Mouse (Mus musculus): ENCODE data around the gene Tomm20. TPM values are rescaled to one million over a fixed set of nuclear protein-coding genes. Genes with fewer than 3 reads are reported as not detected.

Gene Tomm20
- polyA plus RNA-seq, 1 experiment = 111 TPM

- DNase-seq (ENCODE audit: low read depth) = no peak
These were observed 28.9 kb upstream of the Tomm20 start for GRCm38 (mm10) chr8:126974511-126974910.

GRCm38 (mm10) chr8:126973686-126974265, 28.1 kb upstream of the Tomm20 start:
- DNase-seq (ENCODE audit: low read depth) = no peak
- TF ChIP-seq CTCF (IDR thresholded peaks at IDR 0.05; ENCODE audit: borderline replicate concordance, extremely low read depth, insufficient read depth, insufficient read length) = no peak
- TF ChIP-seq POLR2A (IDR thresholded peaks at IDR 0.05; ENCODE audit: borderline replicate concordance, extremely low read depth, insufficient read depth, insufficient read length, poor library complexity, severe bottlenecking) = no peak

More at GRCm38 (mm10) chr8:126974511-126974910, 28.9 kb upstream of the Tomm20 start:
- TF ChIP-seq CTCF (IDR thresholded peaks at IDR 0.05; ENCODE audit: borderline replicate concordance, extremely low read depth, insufficient read depth, insufficient read length) (no peak), POLR2A (IDR thresholded peaks at IDR 0.05; ENCODE audit: borderline replicate concordance, extremely low read depth, insufficient read depth, insufficient read length, poor library complexity, severe bottlenecking) (no peak)

DNA sequence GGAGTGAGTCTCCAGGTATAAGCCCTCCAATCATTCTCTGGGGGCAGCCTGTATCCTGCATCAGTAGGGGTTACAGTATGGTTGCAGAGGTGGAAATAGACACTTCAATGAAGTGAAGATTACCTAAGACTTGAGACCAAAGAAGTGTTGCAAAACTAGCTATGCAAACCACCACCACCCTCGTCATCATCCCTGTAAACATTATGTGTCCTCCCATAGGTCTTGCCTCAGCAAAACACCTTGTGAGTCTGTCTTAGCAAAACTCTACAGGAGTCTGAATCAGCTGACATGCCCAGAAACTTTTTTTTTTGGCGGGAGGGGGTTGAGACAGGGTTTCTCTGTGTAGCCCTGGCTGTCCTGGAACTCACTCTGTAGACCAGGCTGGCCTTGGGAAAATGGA, 27.0 kb upstream of the Tomm20 start:
- TF ChIP-seq POLR2A (IDR thresholded peaks at IDR 0.05; ENCODE audit: borderline replicate concordance, extremely low read depth, insufficient read depth, insufficient read length, poor library complexity, severe bottlenecking) (no peak), CTCF (IDR thresholded peaks at IDR 0.05; ENCODE audit: borderline replicate concordance, extremely low read depth, insufficient read depth, insufficient read length) (no peak)
- DNase-seq (ENCODE audit: low read depth) = no peak

- no peak for DNase-seq (ENCODE audit: low read depth)
- TF ChIP-seq CTCF (IDR thresholded peaks at IDR 0.05; ENCODE audit: borderline replicate concordance, extremely low read depth, insufficient read depth, insufficient read length) (no peak), POLR2A (IDR thresholded peaks at IDR 0.05; ENCODE audit: borderline replicate concordance, extremely low read depth, insufficient read depth, insufficient read length, poor library complexity, severe bottlenecking) (no peak)
These were observed 26.5 kb upstream of the Tomm20 start for GRCm38 (mm10) chr8:126972102-126972501.

- TF ChIP-seq CTCF (IDR thresholded peaks at IDR 0.05; ENCODE audit: borderline replicate concordance, extremely low read depth, insufficient read depth, insufficient read length) (no peak), POLR2A (IDR thresholded peaks at IDR 0.05; ENCODE audit: borderline replicate concordance, extremely low read depth, insufficient read depth, insufficient read length, poor library complexity, severe bottlenecking) (no peak)
- no peak for DNase-seq (ENCODE audit: low read depth)
These were observed 25.6 kb upstream of the Tomm20 start for GRCm38 (mm10) chr8:126971314-126971664.

GRCm38 (mm10) chr8:126970579-126971313, 25.1 kb upstream of the Tomm20 start, which contains the start of gene Rbm34:
Rbm34 (minus strand) TSS chr8:126971071.
- TF ChIP-seq POLR2A (IDR thresholded peaks at IDR 0.05; ENCODE audit: borderline replicate concordance, extremely low read depth, insufficient read depth, insufficient read length, poor library complexity, severe bottlenecking) (peak; percentile 55; the same call in 1 of the 2 replicates), CTCF (IDR thresholded peaks at IDR 0.05; ENCODE audit: borderline replicate concordance, extremely low read depth, insufficient read depth, insufficient read length) (no peak)
- peak; percentile 99 for DNase-seq (ENCODE audit: low read depth)

DNA sequence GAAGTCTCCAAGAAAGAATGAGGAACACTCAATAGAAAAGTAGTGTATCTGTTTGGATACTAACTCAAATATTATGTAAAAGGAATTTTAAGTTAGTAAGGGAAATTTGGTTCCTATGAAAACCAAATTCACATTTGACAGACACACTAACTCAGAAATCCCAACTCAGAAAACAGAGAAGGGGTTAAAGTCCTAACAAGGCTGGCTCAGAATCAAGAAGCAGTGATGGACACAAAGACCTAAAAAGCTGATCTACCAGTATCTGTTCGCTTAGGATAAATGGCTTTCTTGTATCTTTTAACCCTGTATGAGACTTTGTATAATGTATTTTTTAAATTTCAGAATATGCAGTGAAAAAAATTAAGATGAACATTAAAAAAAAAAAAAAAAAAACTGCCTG, 23.9 kb upstream of the Tomm20 start:
- TF ChIP-seq CTCF (IDR thresholded peaks at IDR 0.05; ENCODE audit: borderline replicate concordance, extremely low read depth, insufficient read depth, insufficient read length) (no peak), POLR2A (IDR thresholded peaks at IDR 0.05; ENCODE audit: borderline replicate concordance, extremely low read depth, insufficient read depth, insufficient read length, poor library complexity, severe bottlenecking) (no peak)
- DNase-seq (ENCODE audit: low read depth) = no peak

DNA sequence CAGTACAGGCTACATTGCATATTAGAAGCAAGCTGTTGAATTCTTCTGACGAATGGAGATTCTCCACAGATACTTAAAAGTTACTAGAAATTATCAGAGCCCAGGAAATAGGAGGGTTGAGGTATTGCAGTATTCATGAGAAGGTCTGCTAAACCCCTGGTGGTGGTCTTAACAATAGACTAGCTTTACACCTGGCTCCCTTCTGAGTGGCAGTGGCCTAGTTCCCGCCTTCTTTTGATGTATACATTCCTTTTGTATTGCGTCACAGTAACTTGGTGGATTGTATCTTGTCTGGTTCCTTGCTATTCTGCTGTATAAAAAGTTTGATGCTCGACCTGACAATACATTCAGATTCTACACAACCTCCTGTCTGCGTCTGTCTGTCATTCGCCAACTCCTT, 22.5 kb upstream of the Tomm20 start:
- TF ChIP-seq POLR2A (IDR thresholded peaks at IDR 0.05; ENCODE audit: borderline replicate concordance, extremely low read depth, insufficient read depth, insufficient read length, poor library complexity, severe bottlenecking) (no peak), CTCF (IDR thresholded peaks at IDR 0.05; ENCODE audit: borderline replicate concordance, extremely low read depth, insufficient read depth, insufficient read length) (no peak)
- no peak for DNase-seq (ENCODE audit: low read depth)

GRCm38 (mm10) chr8:126965246-126965645, 19.6 kb upstream of the Tomm20 start:
- DNase-seq (ENCODE audit: low read depth) = no peak
- TF ChIP-seq POLR2A (IDR thresholded peaks at IDR 0.05; ENCODE audit: borderline replicate concordance, extremely low read depth, insufficient read depth, insufficient read length, poor library complexity, severe bottlenecking) (no peak), CTCF (IDR thresholded peaks at IDR 0.05; ENCODE audit: borderline replicate concordance, extremely low read depth, insufficient read depth, insufficient read length) (no peak)

GRCm38 (mm10) chr8:126962871-126963270, 17.2 kb upstream of the Tomm20 start:
- no peak for DNase-seq (ENCODE audit: low read depth)
- no peak for TF ChIP-seq CTCF (IDR thresholded peaks at IDR 0.05; ENCODE audit: borderline replicate concordance, extremely low read depth, insufficient read depth, insufficient read length)
- TF ChIP-seq POLR2A (IDR thresholded peaks at IDR 0.05; ENCODE audit: borderline replicate concordance, extremely low read depth, insufficient read depth, insufficient read length, poor library complexity, severe bottlenecking) = no peak

GRCm38 (mm10) chr8:126961516-126961915, 15.9 kb upstream of the Tomm20 start:
- no peak for TF ChIP-seq POLR2A (IDR thresholded peaks at IDR 0.05; ENCODE audit: borderline replicate concordance, extremely low read depth, insufficient read depth, insufficient read length, poor library complexity, severe bottlenecking)
- no peak for TF ChIP-seq CTCF (IDR thresholded peaks at IDR 0.05; ENCODE audit: borderline replicate concordance, extremely low read depth, insufficient read depth, insufficient read length)
- DNase-seq (ENCODE audit: low read depth) = no peak

Data from brain, embryonic 14.5 days (tissue).